Mouse (Mus musculus) cortical plate, adult 2 months (tissue): ENCODE results near the gene Tapt1.

Experiments used
- CTCF ChIP-seq: fragments of 200-500 bp; IDR thresholded peaks from 2 replicates; pipeline ENCODE4 v1.5.1; 2011; ENCODE audit warnings: mild to moderate bottlenecking, control low read depth, low read length; ENCODE audit not compliant: insufficient read depth; ENCODE audit errors: extremely low read depth
- POLR2A ChIP-seq: fragments of 200-500 bp; IDR thresholded peaks from 2 replicates; pipeline ENCODE4 v1.6.1; 2011; ENCODE audit warnings: mild to moderate bottlenecking, low read length, control low read depth; ENCODE audit not compliant: insufficient read depth; ENCODE audit errors: extremely low read depth

DNA sequence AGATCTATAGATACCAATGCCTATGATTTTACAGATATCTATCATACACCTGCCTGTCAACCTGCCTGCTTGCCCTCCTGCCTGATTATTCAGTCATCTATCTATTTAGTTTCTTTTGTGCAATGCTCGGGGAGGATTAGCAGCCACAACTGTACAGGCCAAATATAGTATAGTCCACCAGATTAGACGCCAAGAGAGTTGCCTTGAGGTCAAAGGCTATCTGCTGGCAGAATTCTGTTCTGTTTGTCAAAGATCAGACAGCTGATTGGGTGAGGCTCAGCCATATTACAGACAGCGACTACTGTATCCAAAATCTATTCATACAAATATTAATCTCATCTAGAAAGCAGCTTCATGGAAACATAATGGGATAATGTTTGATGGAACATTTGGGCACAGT, 34.7 kb upstream of the Tapt1 start:
- TF ChIP-seq POLR2A = no peak
- TF ChIP-seq CTCF = no peak
